Mouse (Mus musculus) CH12.LX (cell line): ENCODE data around the gene Pias4. TPM values are rescaled to one million over a fixed set of nuclear protein-coding genes. Genes with fewer than 3 reads are reported as not detected.

Experiments
- DNase-seq: peaks from one replicate; pipeline ENCODE4 v3.0.0-alpha.2; 2013; ENCODE audit errors: extremely low read depth
- H3K27ac ChIP-seq: 2 replicates; pipeline ENCODE4 v1.5.1; 2012; ENCODE audit warnings: low read depth, mild to moderate bottlenecking, control low read depth, moderate library complexity; ENCODE audit not compliant: insufficient read depth
- H3K27me3 ChIP-seq: replicated peaks from 2 replicates; pipeline ENCODE3; 2012; ENCODE audit warnings: inconsistent platforms
- H3K36me3 ChIP-seq, 2 experiments: replicated peaks in 1 of 2; 2 replicates each; pipeline versions ENCODE3 to v1.6.1; 2012; ENCODE audit warnings: inconsistent platforms in 1 of 2, low read length in 1 of 2, mild to moderate bottlenecking in 1 of 2, mixed read lengths in 1 of 2, moderate library complexity in 1 of 2; ENCODE audit not compliant: control insufficient read depth in 1 of 2, insufficient read depth in 1 of 2
- H3K4me1 ChIP-seq, 2 experiments: 2 replicates each; pipeline ENCODE4 v1.6.1; 2012; ENCODE audit warnings: inconsistent platforms in 1 of 2, moderate library complexity in 1 of 2; ENCODE audit not compliant: insufficient read depth in 2 of 2, control insufficient read depth in 1 of 2
- H3K4me2 ChIP-seq: 2 replicates; pipeline ENCODE4 v1.6.1; 2012; ENCODE audit warnings: low read depth, mild to moderate bottlenecking, control low read depth; ENCODE audit not compliant: poor library complexity, insufficient read depth, severe bottlenecking
- H3K4me3 ChIP-seq, 3 experiments: fragments of 150-350 bp in 1 of 3; sonication (generic) in 1 of 3; replicated peaks in 1 of 3; 2 replicates each; pipeline versions ENCODE3 to v1.5.1; 2011 to 2012; ENCODE audit warnings: low read depth in 2 of 3, low read length in 2 of 3, mild to moderate bottlenecking in 2 of 3, moderate library complexity in 2 of 3, control low read depth in 1 of 3, improper control_type of control experiment in 1 of 3, inconsistent platforms in 1 of 3, mixed read lengths in 1 of 3; ENCODE audit not compliant: poor library complexity in 1 of 3
- H3K79me2 ChIP-seq: replicated peaks from 2 replicates; pipeline ENCODE4 v1.6.1; 2012; ENCODE audit warnings: mild to moderate bottlenecking, moderate library complexity; ENCODE audit not compliant: control insufficient read depth, poor library complexity, insufficient read depth, severe bottlenecking; ENCODE audit errors: extremely low read depth
- H3K9ac ChIP-seq: 2 replicates; pipeline ENCODE4 v1.6.1; 2012; ENCODE audit warnings: low read depth, mild to moderate bottlenecking, control low read depth, moderate library complexity; ENCODE audit not compliant: insufficient read depth
- H3K9me3 ChIP-seq: replicated peaks from 2 replicates; pipeline ENCODE3; 2012; ENCODE audit warnings: low read length, inconsistent platforms, mixed read lengths
- CHD2 ChIP-seq: IDR thresholded peaks from 2 replicates; pipeline ENCODE4 v1.6.1; 2011; ENCODE audit warnings: low read length, improper control_type of control experiment
- CTCF ChIP-seq, 2 experiments: IDR thresholded peaks in 1 of 2; conservative IDR thresholded peaks in 1 of 2; 2 replicates each; pipeline ENCODE4 v1.5.1; 2011 to 2012; ENCODE audit warnings: low read depth in 2 of 2, low read length in 2 of 2, improper control_type of control experiment in 1 of 2, inconsistent platforms in 1 of 2, mild to moderate bottlenecking in 1 of 2, moderate library complexity in 1 of 2
- EP300 ChIP-seq: IDR thresholded peaks from 2 replicates; pipeline ENCODE4 v1.6.1; 2011; ENCODE audit warnings: low read length, improper control_type of control experiment
- GABPA ChIP-seq: IDR thresholded peaks from 2 replicates; pipeline ENCODE4 v1.6.1; 2012; ENCODE audit warnings: low read depth, low read length, improper control_type of control experiment, inconsistent platforms; ENCODE audit not compliant: insufficient replicate concordance
- HCFC1 ChIP-seq: IDR thresholded peaks from 2 replicates; pipeline ENCODE4 v1.6.1; 2012; ENCODE audit warnings: low read depth, mild to moderate bottlenecking, inconsistent platforms, low read length, improper control_type of control experiment
- JUN ChIP-seq: IDR thresholded peaks from 2 replicates; pipeline ENCODE4 v1.6.1; 2011; ENCODE audit warnings: low read depth, mild to moderate bottlenecking, low read length, improper control_type of control experiment, moderate library complexity; ENCODE audit not compliant: insufficient read depth
- KAT2A ChIP-seq: IDR thresholded peaks from 2 replicates; pipeline ENCODE4 v1.6.1; 2012; ENCODE audit warnings: low read length, improper control_type of control experiment, inconsistent platforms; ENCODE audit not compliant: insufficient replicate concordance
- MAZ ChIP-seq: IDR thresholded peaks from 2 replicates; pipeline ENCODE4 v1.6.1; 2012; ENCODE audit warnings: low read depth, mild to moderate bottlenecking, inconsistent platforms, low read length, improper control_type of control experiment, moderate library complexity
- NRF1 ChIP-seq: IDR thresholded peaks from 2 replicates; pipeline ENCODE4 v1.6.1; 2014; ENCODE audit warnings: low read depth, mild to moderate bottlenecking, inconsistent platforms, low read length, improper control_type of control experiment, moderate library complexity
- RAD21 ChIP-seq: IDR thresholded peaks from 2 replicates; pipeline ENCODE4 v1.6.1; 2011; ENCODE audit warnings: low read depth, mild to moderate bottlenecking, low read length, improper control_type of control experiment, moderate library complexity
- RCOR1 ChIP-seq: conservative IDR thresholded peaks from 2 replicates; pipeline ENCODE4 v1.6.1; 2012; ENCODE audit warnings: low read depth, mild to moderate bottlenecking, inconsistent platforms, low read length, improper control_type of control experiment
- SIN3A ChIP-seq: IDR thresholded peaks from 2 replicates; pipeline ENCODE4 v1.6.1; 2012; ENCODE audit warnings: low read length, improper control_type of control experiment, inconsistent platforms
- TCF12 ChIP-seq: IDR thresholded peaks from 2 replicates; pipeline ENCODE4 v1.6.1; 2014; ENCODE audit warnings: low read depth, mild to moderate bottlenecking, inconsistent platforms, low read length, improper control_type of control experiment
- UBTF ChIP-seq: IDR thresholded peaks from 2 replicates; pipeline ENCODE4 v1.6.1; 2012; ENCODE audit warnings: low read depth, mild to moderate bottlenecking, inconsistent platforms, low read length, improper control_type of control experiment, moderate library complexity
- ZKSCAN1 ChIP-seq: IDR thresholded peaks from 2 replicates; pipeline ENCODE4 v1.6.1; 2012; ENCODE audit warnings: low read depth, inconsistent platforms, low read length, improper control_type of control experiment, borderline replicate concordance
- dilution Hi-C: fragments of 300-500 bp; cut with MboI; formaldehyde crosslinking; loops from 2 replicates; pipeline ENCODE4 v1.14.3; 2020; ENCODE audit warnings: low sequenced_read_pairs; ENCODE audit not compliant: extremely low pct_unique_long_range_greater_than_20kb, extremely low pct_ligation_motif_present
- in situ Hi-C: fragments of 300-500 bp; cut with MboI; formaldehyde crosslinking; loops from 3 replicates; pipeline ENCODE4 v1.14.3; 2019; ENCODE audit warnings: low sequenced_read_pairs, low pct_ligation_motif_present, low pct_unique_long_range_greater_than_20kb, mixed read lengths
- polyA plus RNA-seq: library from polyadenylated mRNA; unstranded; fragments of >175 nt; gene quantifications from 2 replicates; pipeline ENCODE4 v1.2.1, GENCODE M21; 2012; ENCODE audit warnings: low read depth; ENCODE audit not compliant: insufficient read length
- total RNA-seq, 2 experiments: library from RNA; depleted of rRNA; stranded (reverse); fragments of 300-350 nt in 1 of 2; fragments of >200 nt in 1 of 2; gene quantifications; 2 replicates each; pipeline ENCODE4 v1.2.3; 2012 to 2014

The Pias4 gene
- total and polyA plus RNA-seq, 3 experiments = 15.3 to 33.5 (median 26.6) TPM

DNA sequence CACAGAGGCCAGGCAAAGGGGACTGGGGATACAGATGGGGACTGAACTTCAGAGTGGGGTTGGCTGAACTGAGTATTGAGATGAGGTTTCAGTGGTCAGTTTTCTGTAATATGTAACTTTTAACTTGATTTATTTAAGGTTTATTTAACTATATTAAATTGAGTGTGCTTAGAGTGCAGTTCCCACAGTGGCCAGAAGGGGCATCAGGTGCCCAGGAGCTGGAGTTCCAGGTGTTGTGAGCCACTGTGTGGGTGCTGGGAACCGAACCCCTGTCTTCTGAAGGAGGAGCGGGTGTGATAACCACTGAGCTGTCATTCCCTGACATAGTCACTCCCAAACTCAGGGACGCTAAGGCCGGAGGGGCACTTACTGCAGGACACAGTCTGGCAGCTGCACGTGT, 42.4 kb upstream of the Pias4 start:
- Histone ChIP-seq H3K36me3 (peaks cover 0 to 1% of the 10 kb centered on the region in 2 experiments), H3K27ac (no peak overlapping the region), H3K9ac (no peak overlapping the region), H3K27me3 (peaks cover 10% of the 10 kb centered on the region), H3K79me2 (no peaks in the 10 kb centered on the region), H3K9me3 (peaks cover 8% of the 10 kb centered on the region), H3K4me1 (peaks cover 6 to 13% of the 10 kb centered on the region in 2 experiments; a peak in 3 of 4 replicates), H3K4me2 (no peak overlapping the region), H3K4me3 (no peak overlapping the region)
- dilution Hi-C loops (no loop called here), in situ Hi-C loops (no loop called here)
- peak; percentile 25 to 32; a peak in 3 of 4 replicates for TF ChIP-seq CTCF (conservative IDR thresholded peaks at IDR 0.05 in 1 of 2, IDR thresholded peaks at IDR 0.05 in 1 of 2; ENCODE audit: low read depth in 2 of 2, low read length in 2 of 2)
- no peak for TF ChIP-seq RCOR1
- TF ChIP-seq JUN = no peak
- TF ChIP-seq SIN3A = no peak
- TF ChIP-seq NRF1 = no peak
- no peak for TF ChIP-seq CHD2
- no peak for DNase-seq

DNA sequence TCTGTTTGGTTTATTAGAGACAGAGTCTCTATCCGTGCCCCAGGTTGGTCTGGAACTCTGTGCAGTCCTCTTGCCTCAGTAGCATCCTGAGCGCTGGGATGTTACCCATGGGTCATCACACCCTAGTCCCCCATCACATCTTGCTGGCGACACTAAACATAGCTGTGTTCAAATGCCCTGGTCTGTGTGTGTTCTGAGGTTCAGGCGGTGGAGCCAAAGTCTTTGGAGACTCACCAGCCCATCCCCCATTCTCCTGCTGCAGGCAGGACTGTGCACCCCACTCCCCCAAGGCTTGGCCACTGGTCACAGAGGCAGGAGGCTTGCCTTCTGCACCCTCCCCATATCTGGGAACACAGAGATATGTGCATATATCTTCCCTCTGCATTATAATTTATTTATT, 36.4 kb upstream of the Pias4 start:
- peaks cover 10% of the 10 kb centered on the region for H3K9me3 ChIP-seq
- H3K4me3 ChIP-seq = no peak overlapping the region
- no peaks in the 10 kb centered on the region for H3K27me3 ChIP-seq
- no peak overlapping the region for H3K9ac ChIP-seq
- DNase-seq = no peak
- H3K79me2 ChIP-seq = no peaks in the 10 kb centered on the region
- H3K36me3 ChIP-seq = no peaks in the 10 kb centered on the region
- dilution Hi-C loops = no loop called here
- in situ Hi-C loops = loop anchor here (5.0 kb wide), 1 partner anchor 33 kb away; no protein-coding TSS in a partner anchor
- H3K4me2 ChIP-seq = no peak overlapping the region
- H3K4me1 ChIP-seq = peaks cover 27 to 41% of the 10 kb centered on the region in 2 experiments
- TF ChIP-seq EP300 (no peak), KAT2A (no peak), ZKSCAN1 (no peak), RAD21 (no peak), UBTF (no peak), GABPA (no peak), HCFC1 (no peak), MAZ (no peak), TCF12 (no peak), JUN (no peak)
- no peak overlapping the region for H3K27ac ChIP-seq
